Mouse (Mus musculus): ENCODE measurements around the gene Use1. TPM values are rescaled to one million over a fixed set of nuclear protein-coding genes. Genes with fewer than 3 reads are reported as not detected.

The Use1 gene
- polyA plus RNA-seq, 1 experiment from 2014 or later = 77.2 TPM

DNA sequence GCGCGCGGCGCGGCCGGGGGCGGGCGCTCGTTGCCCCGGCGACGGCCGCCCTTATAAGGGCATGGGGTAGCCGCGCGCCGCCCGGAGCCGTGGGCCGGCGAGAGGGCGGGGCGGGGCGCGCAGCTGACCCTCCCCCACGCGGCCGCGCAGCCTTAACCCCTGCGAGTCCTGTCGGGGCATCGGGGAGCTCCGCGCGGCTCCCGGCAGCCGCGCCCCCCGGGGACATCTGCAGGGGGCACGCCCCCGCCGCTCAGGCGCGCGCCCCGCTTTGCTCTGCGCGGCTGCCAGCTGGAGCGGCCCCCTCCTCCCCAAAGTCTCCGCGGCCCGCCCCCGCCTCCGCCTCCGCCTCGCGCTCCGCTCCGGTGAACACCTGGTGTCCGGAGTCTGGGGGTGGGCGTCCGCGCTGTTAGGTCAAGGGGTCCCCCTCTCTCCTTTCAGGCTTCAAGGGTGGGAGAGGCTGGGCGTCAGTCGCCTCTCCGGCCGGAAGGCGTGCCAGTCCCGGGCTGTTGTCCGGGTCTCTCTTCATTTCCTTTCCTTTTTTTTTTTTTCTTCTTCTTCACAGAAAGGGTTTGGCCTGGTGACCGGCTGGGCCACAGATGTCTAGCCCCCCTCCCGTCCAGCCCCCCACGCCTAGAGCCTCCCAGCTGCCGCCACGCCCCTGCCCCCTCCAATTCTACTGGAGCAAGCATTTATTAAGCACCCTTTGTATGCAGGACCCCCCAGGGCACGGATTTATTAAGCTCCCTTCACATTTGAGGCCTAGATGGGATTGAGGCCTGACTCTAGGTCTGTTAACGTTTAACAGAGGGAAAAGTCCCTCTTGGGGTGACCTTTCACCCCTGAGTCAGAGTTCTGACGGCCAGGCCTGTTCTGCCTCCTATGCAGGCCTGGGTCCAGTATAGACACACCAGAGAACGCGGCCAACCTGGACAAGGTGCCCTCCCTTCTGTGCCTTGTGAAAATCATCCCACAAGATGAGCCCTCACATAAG lies 15.6 kb downstream of the Use1 start:
- peak overlapping the region; percentile 91 for H3K4me2 ChIP-seq (ENCODE audit: low read depth, low read length)
- ATAC-seq (replicated peaks; ENCODE audit: extremely low read depth, insufficient read depth, low FRiP score) = peak; percentile 91
- 4% methylated on average over 67 of the region's 80 CpGs for WGBS

DNA sequence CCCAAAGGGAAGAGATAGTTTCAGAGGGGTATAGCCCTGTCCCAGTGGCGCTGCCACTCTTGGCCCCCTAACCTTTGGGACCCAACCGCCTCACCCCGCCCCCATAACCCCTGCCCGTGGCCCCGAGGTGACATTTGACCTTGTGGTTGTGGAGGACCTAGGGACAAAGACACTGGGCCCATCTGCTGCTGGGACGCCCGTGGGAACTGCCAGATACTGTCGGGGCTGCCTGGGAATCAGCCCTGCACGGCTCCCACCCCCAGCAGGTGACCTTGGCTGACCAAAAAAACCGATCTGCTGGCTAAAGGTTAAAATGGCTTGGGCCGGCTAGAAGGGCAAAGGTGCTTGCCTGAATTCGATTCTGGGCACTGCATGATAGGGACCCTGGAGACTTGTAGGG lies 16.7 kb downstream of the Use1 start:
- 0 out of 2 replicates have a peak overlapping the region, but pooled peaks have one; percentile 27 for H3K9ac ChIP-seq (ENCODE audit: low read length)
- no peak overlapping the region for H3K4me3 ChIP-seq (ENCODE audit: low read length)
- no peak for ATAC-seq (replicated peaks; ENCODE audit: extremely low read depth, insufficient read depth, low FRiP score)
- H3K9me3 ChIP-seq (replicated peaks; ENCODE audit: control insufficient read depth, low read length) = no peaks in the 10 kb centered on the region
- H3K36me3 ChIP-seq (ENCODE audit: control insufficient read depth, insufficient read depth) = no peaks in the 10 kb centered on the region
- H3K4me1 ChIP-seq (ENCODE audit: control insufficient read depth, insufficient read depth, low read length) = peaks cover 17% of the 10 kb centered on the region
- 53% methylated on average over 12 of the region's 12 CpGs for WGBS
- no peak overlapping the region for H3K27ac ChIP-seq (ENCODE audit: low read length)
- no peaks in the 10 kb centered on the region for H3K27me3 ChIP-seq (ENCODE audit: control insufficient read depth, insufficient read depth, low read length)
- no peak overlapping the region for H3K4me2 ChIP-seq (ENCODE audit: low read depth, low read length)

More for the DNA sequence above, 15.6 kb downstream of the Use1 start:
- H3K27me3 ChIP-seq (ENCODE audit: control insufficient read depth, insufficient read depth, low read length) = no peaks in the 10 kb centered on the region
- H3K9me3 ChIP-seq (replicated peaks; ENCODE audit: control insufficient read depth, low read length) = no peaks in the 10 kb centered on the region
- 0 out of 2 replicates have a peak, but pooled peaks cover 5% of the 10 kb centered on the region for H3K36me3 ChIP-seq (ENCODE audit: control insufficient read depth, insufficient read depth)
- peaks cover 17% of the 10 kb centered on the region for H3K4me1 ChIP-seq (ENCODE audit: control insufficient read depth, insufficient read depth, low read length)
- peak overlapping the region; percentile 86 for H3K4me3 ChIP-seq (ENCODE audit: low read length)
- peak overlapping the region; percentile 87 for H3K27ac ChIP-seq (ENCODE audit: low read length)
- peak overlapping the region; percentile 93 for H3K9ac ChIP-seq (ENCODE audit: low read length)

DNA sequence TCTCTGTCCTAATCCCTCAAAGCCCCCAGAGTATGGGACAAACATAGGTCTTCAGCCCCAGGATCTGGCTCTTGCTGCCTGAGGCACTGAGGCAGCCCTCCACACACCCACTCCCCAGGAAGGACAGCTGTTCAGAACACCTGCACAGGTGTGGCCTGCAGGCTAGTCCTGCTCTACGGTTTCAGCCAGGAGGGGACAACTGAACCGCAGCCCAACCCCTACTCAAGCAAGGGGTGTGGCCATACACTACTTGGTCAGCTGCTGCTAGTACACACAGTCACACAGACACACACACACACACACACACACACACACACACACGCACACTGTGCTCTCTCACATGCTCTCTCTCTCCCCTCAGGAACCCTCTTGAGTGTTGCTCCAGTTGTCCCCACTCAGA lies 17.2 kb downstream of the Use1 start:
- ATAC-seq (replicated peaks; ENCODE audit: extremely low read depth, insufficient read depth, low FRiP score) = no peak
- Histone ChIP-seq H3K27me3 (ENCODE audit: control insufficient read depth, insufficient read depth, low read length) (no peaks in the 10 kb centered on the region), H3K9ac (ENCODE audit: low read length) (no peak overlapping the region), H3K36me3 (ENCODE audit: control insufficient read depth, insufficient read depth) (no peaks in the 10 kb centered on the region), H3K4me3 (ENCODE audit: low read length) (no peak overlapping the region), H3K27ac (ENCODE audit: low read length) (no peak overlapping the region), H3K4me2 (ENCODE audit: low read depth, low read length) (no peak overlapping the region), H3K4me1 (ENCODE audit: control insufficient read depth, insufficient read depth, low read length) (peaks cover 16% of the 10 kb centered on the region), H3K9me3 (replicated peaks; ENCODE audit: control insufficient read depth, low read length) (no peaks in the 10 kb centered on the region)
- WGBS = 69% methylated on average over 3 of the region's 3 CpGs

DNA sequence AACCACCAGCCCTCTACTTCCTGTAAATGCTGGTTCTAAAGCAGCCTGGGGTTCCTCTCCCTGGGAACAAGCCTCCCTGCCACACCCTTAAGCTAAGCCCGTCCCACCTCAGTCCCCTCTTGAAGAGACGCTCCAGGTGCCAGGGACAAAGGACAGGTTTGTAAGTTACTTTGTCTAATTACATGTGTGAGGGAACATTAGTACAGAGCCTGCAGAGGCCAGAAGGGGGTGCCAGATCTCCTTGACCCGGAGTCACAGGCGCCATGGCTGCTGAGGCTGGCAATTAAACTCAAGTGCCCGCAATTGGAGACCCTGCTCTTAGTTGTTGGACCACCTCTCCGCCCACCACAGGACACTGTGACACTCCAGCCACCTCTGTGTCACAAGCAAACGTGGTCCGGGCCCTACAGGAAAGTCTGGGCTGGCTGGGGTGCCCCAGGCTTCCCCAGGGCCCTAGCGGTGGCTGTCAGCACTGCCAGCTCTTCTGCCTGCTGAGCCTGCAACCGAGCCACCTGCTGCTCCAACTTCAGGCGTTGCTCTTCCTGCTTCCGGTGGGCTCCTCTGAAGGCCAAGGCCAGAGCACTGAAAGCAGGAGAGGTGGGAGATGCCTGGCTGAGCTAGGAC lies 18.7 kb downstream of the Use1 start:
- Histone ChIP-seq H3K27ac (ENCODE audit: low read length) (no peak overlapping the region), H3K9ac (ENCODE audit: low read length) (no peak overlapping the region), H3K36me3 (ENCODE audit: control insufficient read depth, insufficient read depth) (no peaks in the 10 kb centered on the region), H3K4me1 (ENCODE audit: control insufficient read depth, insufficient read depth, low read length) (0 out of 2 replicates have a peak, but pooled peaks cover 5% of the 10 kb centered on the region), H3K9me3 (replicated peaks; ENCODE audit: control insufficient read depth, low read length) (no peaks in the 10 kb centered on the region), H3K4me2 (ENCODE audit: low read depth, low read length) (no peak overlapping the region), H3K4me3 (ENCODE audit: low read length) (no peak overlapping the region), H3K27me3 (ENCODE audit: control insufficient read depth, insufficient read depth, low read length) (no peaks in the 10 kb centered on the region)
- no peak for ATAC-seq (replicated peaks; ENCODE audit: extremely low read depth, insufficient read depth, low FRiP score)
- WGBS = 69% methylated on average over 12 of the region's 12 CpGs

DNA sequence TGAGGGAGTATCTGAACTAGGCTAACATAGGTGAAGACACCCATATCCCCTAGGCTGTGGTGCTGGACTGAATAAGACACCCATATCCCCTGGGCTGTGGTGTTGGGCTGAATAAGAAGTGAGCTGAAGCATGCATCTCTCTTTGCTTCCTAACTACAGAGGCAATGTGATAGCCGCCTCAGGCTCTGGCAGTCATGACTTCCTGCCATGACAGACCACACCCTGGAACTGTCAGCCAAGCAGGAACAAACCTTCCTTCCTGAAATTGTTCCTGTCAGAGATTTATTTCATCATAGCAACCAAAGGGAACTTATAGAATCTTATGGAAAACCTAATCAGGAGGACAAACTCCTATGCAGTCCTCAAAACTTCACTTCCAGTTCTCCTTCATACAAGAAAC lies 21.6 kb downstream of the Use1 start:
- no peak overlapping the region for H3K4me3 ChIP-seq (ENCODE audit: low read length)
- no peak overlapping the region for H3K27ac ChIP-seq (ENCODE audit: low read length)
- no peak overlapping the region for H3K9ac ChIP-seq (ENCODE audit: low read length)
- WGBS = 43% methylated on average over 1 of the region's 1 CpGs
- 0 out of 2 replicates have a peak, but pooled peaks cover 1% of the 10 kb centered on the region for H3K4me1 ChIP-seq (ENCODE audit: control insufficient read depth, insufficient read depth, low read length)
- H3K4me2 ChIP-seq (ENCODE audit: low read depth, low read length) = no peak overlapping the region
- H3K36me3 ChIP-seq (ENCODE audit: control insufficient read depth, insufficient read depth) = no peaks in the 10 kb centered on the region
- no peaks in the 10 kb centered on the region for H3K9me3 ChIP-seq (replicated peaks; ENCODE audit: control insufficient read depth, low read length)
- H3K27me3 ChIP-seq (ENCODE audit: control insufficient read depth, insufficient read depth, low read length) = no peaks in the 10 kb centered on the region
- no peak for ATAC-seq (replicated peaks; ENCODE audit: extremely low read depth, insufficient read depth, low FRiP score)

DNA sequence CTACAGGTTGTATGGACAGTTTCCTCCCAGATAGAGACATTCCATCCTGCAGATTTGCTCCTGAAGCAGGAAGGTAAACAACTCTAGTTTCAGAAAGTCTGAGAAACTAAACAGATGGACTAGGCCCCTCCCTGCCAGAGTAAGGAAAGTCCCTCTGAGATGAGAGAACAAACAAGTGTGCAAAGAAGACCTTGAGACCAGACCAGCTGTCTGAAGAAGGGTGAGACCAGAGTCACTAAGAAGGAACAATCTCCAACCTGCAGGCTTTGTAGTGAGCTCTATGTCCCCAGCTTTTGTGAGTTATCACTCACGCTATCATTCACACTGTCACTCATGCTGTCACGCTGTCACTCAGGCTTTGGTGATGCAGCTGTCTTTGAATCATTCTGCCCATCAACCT lies 25.0 kb downstream of the Use1 start:
- Histone ChIP-seq H3K9ac (ENCODE audit: low read length) (no peak overlapping the region), H3K27ac (ENCODE audit: low read length) (no peak overlapping the region), H3K4me3 (ENCODE audit: low read length) (no peak overlapping the region), H3K9me3 (replicated peaks; ENCODE audit: control insufficient read depth, low read length) (no peaks in the 10 kb centered on the region), H3K4me2 (ENCODE audit: low read depth, low read length) (no peak overlapping the region), H3K36me3 (ENCODE audit: control insufficient read depth, insufficient read depth) (no peaks in the 10 kb centered on the region), H3K4me1 (ENCODE audit: control insufficient read depth, insufficient read depth, low read length) (peaks cover 2% of the 10 kb centered on the region; the same call in 1 of the 2 replicates), H3K27me3 (ENCODE audit: control insufficient read depth, insufficient read depth, low read length) (no peaks in the 10 kb centered on the region)
- ATAC-seq (replicated peaks; ENCODE audit: extremely low read depth, insufficient read depth, low FRiP score) = no peak
- WGBS = 77% methylated on average over 2 of the region's 2 CpGs

DNA sequence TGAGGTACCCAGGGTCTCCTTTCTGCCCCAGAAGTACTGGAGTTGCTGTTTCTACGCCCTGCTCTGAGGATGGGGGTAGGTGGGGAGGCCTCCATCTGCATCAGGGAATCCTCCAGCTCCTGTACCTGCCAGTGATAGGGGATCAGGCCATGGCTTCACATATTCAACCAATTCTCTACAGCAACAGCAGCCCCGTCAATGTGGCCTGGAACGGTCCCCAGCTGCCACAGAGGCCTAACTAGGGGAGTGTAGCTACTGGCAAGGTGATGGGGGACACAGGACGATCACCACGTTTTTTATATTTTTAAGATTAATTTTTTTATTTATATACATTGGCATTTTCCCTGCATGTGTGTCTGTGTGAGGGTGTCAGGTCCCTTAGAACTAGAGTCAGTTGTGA lies 25.7 kb downstream of the Use1 start:
- no peak overlapping the region for H3K27ac ChIP-seq (ENCODE audit: low read length)
- no peaks in the 10 kb centered on the region for H3K36me3 ChIP-seq (ENCODE audit: control insufficient read depth, insufficient read depth)
- peaks cover 4% of the 10 kb centered on the region for H3K4me1 ChIP-seq (ENCODE audit: control insufficient read depth, insufficient read depth, low read length)
- ATAC-seq (replicated peaks; ENCODE audit: extremely low read depth, insufficient read depth, low FRiP score) = no peak
- no peaks in the 10 kb centered on the region for H3K9me3 ChIP-seq (replicated peaks; ENCODE audit: control insufficient read depth, low read length)
- no peaks in the 10 kb centered on the region for H3K27me3 ChIP-seq (ENCODE audit: control insufficient read depth, insufficient read depth, low read length)
- no peak overlapping the region for H3K4me2 ChIP-seq (ENCODE audit: low read depth, low read length)
- no peak overlapping the region for H3K4me3 ChIP-seq (ENCODE audit: low read length)
- no peak overlapping the region for H3K9ac ChIP-seq (ENCODE audit: low read length)
- 67% methylated on average over 5 of the region's 5 CpGs for WGBS

DNA sequence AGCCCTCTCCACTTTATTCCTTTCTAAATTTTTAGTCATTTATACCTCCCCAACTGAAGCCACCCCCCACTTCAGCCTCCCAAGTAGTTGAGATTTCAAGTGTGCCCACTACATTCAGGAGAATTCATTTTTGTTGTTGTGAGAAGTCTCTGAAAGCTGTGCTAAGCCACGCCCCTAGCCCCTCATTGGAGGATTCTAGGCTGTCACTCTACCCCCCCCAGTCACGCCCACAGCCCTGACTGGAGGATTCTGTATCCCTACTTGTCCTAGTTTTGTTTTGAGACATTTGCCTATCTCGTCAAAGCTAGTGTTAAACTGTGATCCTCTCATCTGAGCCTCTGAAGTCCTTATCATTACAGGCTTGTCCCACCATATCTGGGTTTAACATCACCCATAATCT lies 26.2 kb downstream of the Use1 start:
- H3K36me3 ChIP-seq (ENCODE audit: control insufficient read depth, insufficient read depth) = no peaks in the 10 kb centered on the region
- ATAC-seq (replicated peaks; ENCODE audit: extremely low read depth, insufficient read depth, low FRiP score) = no peak

DNA sequence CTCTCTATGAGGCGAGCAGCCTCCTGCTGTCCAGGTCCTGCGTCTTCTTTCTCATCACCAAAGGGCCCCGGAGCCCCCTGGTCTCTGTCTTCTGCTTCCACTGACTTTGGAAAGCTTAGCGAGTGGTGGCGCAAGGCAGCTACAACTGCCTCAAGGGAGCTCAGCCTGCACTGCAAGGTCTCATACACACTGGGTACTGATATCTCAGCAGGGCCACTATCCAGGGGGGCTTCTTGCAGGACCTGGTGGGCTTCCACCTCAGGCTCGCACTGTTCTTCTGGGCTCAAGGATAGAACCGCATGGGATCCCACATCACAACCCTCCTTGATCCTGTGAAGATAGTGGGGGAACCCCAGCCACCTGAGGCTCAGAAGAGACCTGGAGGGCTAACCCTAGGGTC lies 27.8 kb downstream of the Use1 start:
- no peaks in the 10 kb centered on the region for H3K9me3 ChIP-seq (replicated peaks; ENCODE audit: control insufficient read depth, low read length)
- H3K4me1 ChIP-seq (ENCODE audit: control insufficient read depth, insufficient read depth, low read length) = peaks cover 9% of the 10 kb centered on the region
- peak overlapping the region; percentile 31 for H3K4me3 ChIP-seq (ENCODE audit: low read length)
- WGBS = 69% methylated on average over 7 of the region's 7 CpGs
- no peak for ATAC-seq (replicated peaks; ENCODE audit: extremely low read depth, insufficient read depth, low FRiP score)
- H3K9ac ChIP-seq (ENCODE audit: low read length) = no peak overlapping the region; the same call in 1 of the 2 replicates
- no peak overlapping the region for H3K27ac ChIP-seq (ENCODE audit: low read length)
- peaks cover 8% of the 10 kb centered on the region for H3K36me3 ChIP-seq (ENCODE audit: control insufficient read depth, insufficient read depth)
- peak overlapping the region; percentile 43 for H3K4me2 ChIP-seq (ENCODE audit: low read depth, low read length)
- no peaks in the 10 kb centered on the region for H3K27me3 ChIP-seq (ENCODE audit: control insufficient read depth, insufficient read depth, low read length)

More for the DNA sequence above, 26.2 kb downstream of the Use1 start:
- Histone ChIP-seq H3K4me2 (ENCODE audit: low read depth, low read length) (peak overlapping the region; percentile 12; the same call in 1 of the 2 replicates), H3K27me3 (ENCODE audit: control insufficient read depth, insufficient read depth, low read length) (no peaks in the 10 kb centered on the region), H3K9ac (ENCODE audit: low read length) (no peak overlapping the region), H3K4me3 (ENCODE audit: low read length) (0 out of 2 replicates have a peak overlapping the region, but pooled peaks have one; percentile 5), H3K4me1 (ENCODE audit: control insufficient read depth, insufficient read depth, low read length) (peaks cover 9% of the 10 kb centered on the region), H3K9me3 (replicated peaks; ENCODE audit: control insufficient read depth, low read length) (no peaks in the 10 kb centered on the region), H3K27ac (ENCODE audit: low read length) (no peak overlapping the region)
- WGBS = 21% methylated on average over 3 of the region's 3 CpGs
